Mouse (Mus musculus): ENCODE data around the gene Slc6a1. TPM values are rescaled to one million over a fixed set of nuclear protein-coding genes. Genes with fewer than 3 reads are reported as not detected.

The Slc6a1 gene
- polyA plus RNA-seq, 1 experiment from 2014 or later: 5.1 TPM

DNA sequence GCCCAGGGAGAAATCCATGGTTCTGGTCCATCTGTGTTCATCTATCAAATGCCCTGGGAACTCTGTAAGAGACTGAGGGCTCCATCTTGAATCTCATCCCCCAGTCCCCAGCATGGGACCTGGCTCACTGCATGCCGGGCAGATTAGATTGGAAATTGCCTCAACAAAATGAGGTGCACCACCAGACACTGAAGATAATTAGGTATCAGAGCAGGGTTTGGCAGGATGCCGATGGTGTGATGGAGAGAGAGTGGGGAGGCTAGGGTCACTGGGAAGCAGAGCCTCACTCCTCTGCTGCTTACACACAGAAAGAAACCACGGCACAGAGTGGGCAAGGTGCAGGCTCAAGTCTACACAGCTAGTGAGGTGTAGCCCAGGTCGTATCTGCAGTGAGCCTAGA is 12.7 kb downstream of the Slc6a1 start:
- DNase-seq (ENCODE audit: extremely low spot score, low spot score): no peak
- H3K9me3 ChIP-seq: no peaks in the 10 kb centered on the region
- 87% methylated on average over 4 of the region's 4 CpGs for WGBS
- no peak overlapping the region for H3K27ac ChIP-seq
- no peaks in the 10 kb centered on the region for H3K36me3 ChIP-seq (replicated peaks)
- peaks cover 7% of the 10 kb centered on the region; the same call in 1 of the 2 replicates for H3K27me3 ChIP-seq (ENCODE audit: poor library complexity, severe bottlenecking)
- no peak overlapping the region for H3K4me3 ChIP-seq
- H3K4me1 ChIP-seq: peaks cover 44% of the 10 kb centered on the region

DNA sequence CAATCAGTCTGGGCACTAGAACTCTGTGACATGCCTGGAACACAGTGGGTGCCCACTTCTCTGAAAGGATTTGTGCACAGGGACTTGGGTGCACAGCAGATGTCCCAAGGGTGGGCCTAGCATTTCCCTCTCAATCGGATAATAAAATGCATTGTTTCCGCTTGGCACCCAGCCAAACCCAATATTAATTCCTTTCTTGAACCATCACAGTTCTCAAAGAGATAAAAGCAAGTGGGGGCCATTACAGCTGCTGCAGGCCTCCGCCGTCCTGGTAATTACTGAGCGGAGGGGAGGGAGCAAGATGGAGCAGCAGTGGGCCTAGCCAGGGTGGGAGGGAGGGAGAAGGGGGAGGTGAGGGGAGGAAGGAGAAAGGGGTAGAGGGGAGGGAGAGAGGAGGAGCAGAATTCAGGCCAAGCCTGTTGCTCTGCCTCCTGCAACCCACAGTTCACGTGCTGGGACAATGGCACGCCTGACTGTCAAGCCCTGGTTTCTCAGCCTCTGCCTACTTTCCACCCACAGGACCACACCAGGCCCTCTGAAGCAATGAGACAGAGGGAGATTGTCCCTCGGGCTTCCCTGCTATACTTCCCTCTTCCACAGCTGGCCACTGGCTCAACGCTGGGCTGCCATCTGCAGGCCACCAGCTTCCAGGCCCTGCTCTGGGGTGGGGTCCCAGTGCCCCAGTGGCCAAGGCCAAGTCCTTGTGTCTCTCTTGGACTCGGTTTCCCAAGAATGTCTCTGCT is 15.0 kb downstream of the Slc6a1 start:
- WGBS: 52% methylated on average over 10 of the region's 10 CpGs
- no peak for DNase-seq (ENCODE audit: extremely low spot score, low spot score)
- H3K27me3 ChIP-seq (ENCODE audit: poor library complexity, severe bottlenecking): 0 out of 2 replicates have a peak, but pooled peaks cover 4% of the 10 kb centered on the region

DNA sequence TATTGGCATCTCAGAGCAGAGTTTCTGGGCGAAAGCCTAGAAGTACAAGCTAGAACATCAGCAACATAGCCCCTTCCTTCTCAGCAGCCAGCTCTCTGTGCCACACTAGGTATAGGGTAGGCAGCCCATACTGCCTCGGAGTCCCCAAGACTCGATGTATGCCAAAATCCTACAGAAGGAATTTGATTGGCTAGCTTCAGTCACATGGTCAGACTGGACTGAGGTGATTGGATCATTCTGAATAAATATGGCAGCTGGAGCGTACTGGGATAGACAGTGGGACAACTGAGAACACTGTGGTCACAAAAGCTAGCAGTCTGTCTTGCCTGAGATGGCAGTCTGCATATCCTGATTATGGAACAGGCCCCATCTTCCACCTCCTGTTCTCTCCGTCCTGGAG is 17.3 kb downstream of the Slc6a1 start:
- Histone ChIP-seq H3K27me3 (ENCODE audit: poor library complexity, severe bottlenecking) (0 out of 2 replicates have a peak, but pooled peaks cover 4% of the 10 kb centered on the region), H3K4me1 (peaks cover 24% of the 10 kb centered on the region), H3K36me3 (replicated peaks) (no peaks in the 10 kb centered on the region), H3K27ac (no peak overlapping the region), H3K4me3 (no peak overlapping the region), H3K9me3 (no peaks in the 10 kb centered on the region)
- WGBS: 81% methylated on average over 5 of the region's 5 CpGs
- no peak for DNase-seq (ENCODE audit: extremely low spot score, low spot score)

More for the DNA sequence above, 15.0 kb downstream of the Slc6a1 start:
- no peak overlapping the region for H3K4me3 ChIP-seq
- peaks cover 35% of the 10 kb centered on the region for H3K4me1 ChIP-seq
- H3K9me3 ChIP-seq: no peaks in the 10 kb centered on the region
- H3K36me3 ChIP-seq (replicated peaks): no peaks in the 10 kb centered on the region
- peak overlapping the region; percentile 71 for H3K27ac ChIP-seq

DNA sequence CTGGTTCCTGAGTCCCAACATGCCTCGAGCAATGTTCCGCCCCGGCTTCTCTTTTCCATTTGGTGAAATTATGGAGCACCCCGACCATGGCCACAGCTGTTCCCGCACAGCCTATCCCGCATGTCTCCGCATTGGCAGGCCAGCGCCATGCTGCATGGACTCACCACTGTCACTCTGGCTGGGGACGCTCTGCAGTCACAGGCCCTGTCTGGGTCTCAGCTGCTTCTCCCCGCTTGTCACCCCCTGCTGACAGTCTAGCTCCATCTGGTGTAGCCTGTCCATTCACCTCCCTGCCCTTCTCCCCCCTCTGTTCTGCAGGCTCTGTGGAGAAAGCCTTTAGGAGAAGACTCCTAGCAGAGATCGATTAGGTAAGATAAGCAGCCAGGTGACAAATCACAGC is 18.3 kb downstream of the Slc6a1 start:
- H3K4me1 ChIP-seq: peaks cover 24% of the 10 kb centered on the region
- no peaks in the 10 kb centered on the region for H3K9me3 ChIP-seq
- H3K36me3 ChIP-seq (replicated peaks): no peaks in the 10 kb centered on the region
- H3K4me3 ChIP-seq: no peak overlapping the region
- WGBS: 89% methylated on average over 11 of the region's 11 CpGs
- no peak overlapping the region for H3K27ac ChIP-seq
- 0 out of 2 replicates have a peak, but pooled peaks cover 4% of the 10 kb centered on the region for H3K27me3 ChIP-seq (ENCODE audit: poor library complexity, severe bottlenecking)
- DNase-seq (ENCODE audit: extremely low spot score, low spot score): no peak

DNA sequence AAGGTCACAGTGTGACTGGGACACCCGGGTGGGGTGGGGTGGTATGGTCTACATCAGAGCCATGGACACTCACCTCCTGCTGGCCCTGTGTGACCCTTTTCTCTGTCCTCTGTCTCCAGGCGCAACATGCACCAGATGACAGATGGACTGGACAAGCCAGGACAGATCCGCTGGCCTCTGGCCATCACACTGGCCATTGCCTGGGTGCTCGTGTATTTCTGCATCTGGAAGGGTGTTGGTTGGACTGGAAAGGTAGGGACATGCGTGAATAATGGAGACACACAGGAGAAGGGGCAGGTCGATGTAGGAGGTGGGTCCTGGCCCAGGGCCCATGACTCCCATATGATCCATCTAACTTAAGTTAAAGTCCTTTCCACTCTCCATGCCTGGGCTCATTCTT is 22.2 kb downstream of the Slc6a1 start:
- no peaks in the 10 kb centered on the region for H3K36me3 ChIP-seq (replicated peaks)
- WGBS: 86% methylated on average over 6 of the region's 6 CpGs

DNA sequence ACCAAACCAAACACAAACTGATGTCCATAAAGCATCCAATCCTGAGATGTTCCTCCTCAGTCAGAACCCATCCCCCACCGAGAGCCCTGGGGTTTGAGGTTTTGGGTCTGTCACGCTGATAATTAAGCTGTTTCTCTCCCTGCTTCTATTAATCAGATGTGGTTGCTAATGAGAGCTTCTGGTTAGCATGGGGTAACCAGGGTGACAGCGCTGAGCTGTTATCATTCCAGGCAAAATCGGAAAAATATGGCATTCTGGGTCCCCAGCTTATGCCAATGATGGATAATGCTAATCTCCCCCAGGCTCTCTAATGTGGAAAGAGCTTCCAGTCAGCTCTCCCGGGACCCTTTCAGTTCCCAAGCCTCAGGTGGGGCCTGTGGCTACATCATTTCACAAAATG is 38.1 kb downstream of the Slc6a1 start:
- Histone ChIP-seq H3K4me3 (no peak overlapping the region), H3K27ac (no peak overlapping the region), H3K9me3 (peaks cover 5% of the 10 kb centered on the region; the same call in 1 of the 2 replicates), H3K36me3 (replicated peaks) (no peaks in the 10 kb centered on the region), H3K27me3 (ENCODE audit: poor library complexity, severe bottlenecking) (no peaks in the 10 kb centered on the region), H3K4me1 (peaks cover 7% of the 10 kb centered on the region)
- no peak for DNase-seq (ENCODE audit: extremely low spot score, low spot score)
- 76% methylated on average over 5 of the region's 5 CpGs for WGBS

More for the DNA sequence above, 22.2 kb downstream of the Slc6a1 start:
- H3K27ac ChIP-seq: no peak overlapping the region
- no peak overlapping the region for H3K4me3 ChIP-seq
- H3K9me3 ChIP-seq: no peaks in the 10 kb centered on the region
- DNase-seq (ENCODE audit: extremely low spot score, low spot score): no peak
- H3K4me1 ChIP-seq: peaks cover 16% of the 10 kb centered on the region
- H3K27me3 ChIP-seq (ENCODE audit: poor library complexity, severe bottlenecking): peaks cover 25% of the 10 kb centered on the region

DNA sequence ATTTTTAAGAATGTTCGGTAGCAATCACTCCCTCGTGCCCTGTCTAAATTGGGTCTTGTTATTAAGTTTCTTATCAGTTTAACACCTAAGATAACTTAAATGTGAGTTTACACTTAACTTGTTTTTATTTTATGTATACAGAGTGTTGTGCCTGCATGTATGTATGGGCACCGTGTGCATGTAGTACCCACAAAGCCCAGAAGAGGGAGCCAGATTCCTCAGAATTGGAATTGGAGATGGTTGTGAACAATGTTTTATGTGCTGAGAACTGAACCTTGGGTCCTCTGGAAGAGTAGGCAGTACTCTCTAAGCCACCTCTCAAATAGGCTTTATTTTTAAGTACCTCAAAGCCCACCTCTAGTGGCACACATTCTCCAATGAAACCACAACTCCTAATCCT is 38.7 kb downstream of the Slc6a1 start:
- 93% methylated on average over 3 of the region's 3 CpGs for WGBS
- Histone ChIP-seq H3K27me3 (ENCODE audit: poor library complexity, severe bottlenecking) (no peaks in the 10 kb centered on the region), H3K4me3 (no peak overlapping the region), H3K9me3 (peaks cover 5% of the 10 kb centered on the region; the same call in 1 of the 2 replicates), H3K36me3 (replicated peaks) (no peaks in the 10 kb centered on the region), H3K27ac (no peak overlapping the region), H3K4me1 (peaks cover under 1% of the 10 kb centered on the region; the same call in 1 of the 2 replicates)
- no peak for DNase-seq (ENCODE audit: extremely low spot score, low spot score)

DNA sequence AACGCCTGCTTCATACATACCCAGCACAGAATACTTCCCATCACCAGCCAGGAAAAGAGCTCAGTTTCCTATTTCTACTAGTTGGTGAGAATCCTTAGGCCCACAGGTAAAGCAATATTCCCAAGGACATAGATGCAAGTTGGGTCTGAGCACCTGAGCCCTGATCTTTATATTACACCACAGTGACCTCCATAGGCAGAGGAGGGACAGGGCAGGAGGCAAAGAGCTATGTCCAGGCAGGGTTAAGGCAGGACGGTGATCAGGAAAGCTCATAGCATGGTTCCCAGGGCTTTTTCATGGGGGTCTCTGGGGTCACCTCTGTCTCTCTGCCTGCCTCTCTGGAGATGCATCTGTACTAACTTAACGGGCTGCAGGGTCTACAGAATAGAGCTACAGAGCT is 40.5 kb downstream of the Slc6a1 start:
- no peaks in the 10 kb centered on the region for H3K36me3 ChIP-seq (replicated peaks)
- no peak for DNase-seq (ENCODE audit: extremely low spot score, low spot score)
- H3K27me3 ChIP-seq (ENCODE audit: poor library complexity, severe bottlenecking): no peaks in the 10 kb centered on the region
- H3K9me3 ChIP-seq: peaks cover 5% of the 10 kb centered on the region; the same call in 1 of the 2 replicates
- WGBS: 80% methylated on average over 3 of the region's 3 CpGs
- H3K4me1 ChIP-seq: no peaks in the 10 kb centered on the region
- no peak overlapping the region for H3K4me3 ChIP-seq
- no peak overlapping the region for H3K27ac ChIP-seq

DNA sequence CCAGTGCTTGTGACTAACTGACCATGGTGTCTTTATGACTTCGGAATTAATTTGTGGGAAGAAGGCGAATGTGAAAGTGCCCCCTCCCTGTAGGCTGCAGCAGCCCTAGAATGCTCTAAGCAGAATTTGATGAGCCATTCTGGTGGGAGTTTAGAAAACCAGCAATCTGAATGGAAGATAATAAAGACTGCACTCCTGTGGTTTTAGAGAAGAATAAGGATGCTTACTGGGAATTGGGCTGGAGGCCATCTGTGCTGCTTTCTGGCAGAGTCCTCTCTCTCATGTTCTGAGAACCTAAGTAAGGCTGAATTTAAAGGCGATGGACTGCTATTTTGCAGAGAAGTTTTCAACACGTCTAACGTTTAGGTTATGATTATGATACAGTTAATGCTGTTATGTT is 42.4 kb downstream of the Slc6a1 start:
- no peak for DNase-seq (ENCODE audit: extremely low spot score, low spot score)
- no peak overlapping the region for H3K27ac ChIP-seq
- no peaks in the 10 kb centered on the region for H3K27me3 ChIP-seq (ENCODE audit: poor library complexity, severe bottlenecking)

DNA sequence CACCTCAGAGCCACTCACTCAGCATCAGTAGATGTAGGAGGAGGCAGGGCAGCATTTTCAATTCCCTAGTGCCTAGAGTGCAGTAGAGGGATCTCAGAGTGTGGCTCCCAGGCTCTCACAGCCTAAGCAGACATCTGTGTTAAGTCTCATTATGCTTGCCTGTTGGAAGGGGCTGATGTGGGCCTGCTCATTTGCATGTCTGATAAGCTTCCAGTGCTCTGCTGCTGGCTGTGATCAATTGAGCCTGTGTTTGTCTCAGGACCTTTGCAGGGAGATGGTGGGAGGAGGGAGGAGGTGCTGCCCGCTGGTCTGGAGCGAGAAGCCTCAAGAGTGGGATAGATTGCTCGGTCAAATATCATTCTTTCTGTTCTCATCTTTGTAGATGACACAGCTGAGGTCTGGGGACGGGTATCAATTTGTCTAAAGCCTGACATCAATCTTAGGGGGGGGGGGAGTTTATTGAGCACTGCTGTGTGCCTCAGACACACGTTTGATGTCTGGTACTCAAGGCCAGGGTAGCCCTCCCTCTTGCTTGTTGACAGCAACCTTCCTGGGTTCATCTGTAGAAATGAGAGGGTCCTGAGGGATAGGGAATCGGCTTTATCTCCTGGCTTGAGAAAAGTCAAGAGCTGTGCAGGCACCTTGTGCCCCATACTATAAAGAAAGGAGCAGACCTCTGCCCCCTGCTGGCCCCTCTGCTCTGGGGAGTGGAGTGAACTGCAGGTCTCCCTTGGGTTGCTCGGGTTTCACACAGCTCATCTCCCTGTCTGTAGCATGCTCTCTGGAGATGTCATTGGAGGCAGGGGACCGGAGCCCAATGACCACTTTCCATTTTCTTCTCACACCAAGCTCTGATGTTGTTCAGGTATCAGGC is 47.4 kb downstream of the Slc6a1 start:
- no peaks in the 10 kb centered on the region for H3K27me3 ChIP-seq (ENCODE audit: poor library complexity, severe bottlenecking)
- WGBS: 51% methylated on average over 8 of the region's 8 CpGs
- no peak overlapping the region for H3K4me3 ChIP-seq
- 0 out of 2 replicates have a peak overlapping the region, but pooled peaks have one; percentile 40 for H3K27ac ChIP-seq
- H3K4me1 ChIP-seq: peaks cover 10% of the 10 kb centered on the region
- no peaks in the 10 kb centered on the region for H3K9me3 ChIP-seq
- DNase-seq (ENCODE audit: extremely low spot score, low spot score): no peak
- H3K36me3 ChIP-seq (replicated peaks): no peaks in the 10 kb centered on the region

More for the DNA sequence above, 42.4 kb downstream of the Slc6a1 start:
- 95% methylated on average over 5 of the region's 5 CpGs for WGBS
- Histone ChIP-seq H3K4me1 (peaks cover 5% of the 10 kb centered on the region), H3K36me3 (replicated peaks) (no peaks in the 10 kb centered on the region), H3K4me3 (no peak overlapping the region), H3K9me3 (peaks cover 5% of the 10 kb centered on the region; the same call in 1 of the 2 replicates)

DNA sequence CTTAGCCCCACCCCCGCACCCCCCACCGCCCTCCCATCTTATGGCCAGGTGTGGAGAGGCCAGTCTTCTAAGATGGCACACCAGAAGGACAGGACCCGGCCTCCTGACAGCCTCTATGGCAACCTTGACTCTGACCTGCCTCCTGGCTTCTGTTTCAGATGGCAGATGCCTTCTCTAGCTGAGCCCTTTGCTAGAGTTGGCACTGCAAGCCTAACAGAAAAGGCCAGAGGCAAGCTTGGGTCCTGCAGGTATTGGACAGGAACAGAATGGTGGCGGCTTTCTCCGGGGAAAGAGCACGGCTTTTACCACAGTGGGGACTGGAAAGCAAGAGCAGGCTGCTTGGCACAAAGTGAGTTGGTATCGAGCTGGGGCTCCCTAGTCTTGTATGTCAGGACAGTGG is 49.5 kb downstream of the Slc6a1 start:
- no peaks in the 10 kb centered on the region for H3K36me3 ChIP-seq (replicated peaks)
- 94% methylated on average over 7 of the region's 7 CpGs for WGBS
- H3K27ac ChIP-seq: no peak overlapping the region
- H3K4me1 ChIP-seq: peaks cover 17% of the 10 kb centered on the region
- no peak for DNase-seq (ENCODE audit: extremely low spot score, low spot score)
- no peaks in the 10 kb centered on the region for H3K9me3 ChIP-seq
- no peaks in the 10 kb centered on the region for H3K27me3 ChIP-seq (ENCODE audit: poor library complexity, severe bottlenecking)
- no peak overlapping the region for H3K4me3 ChIP-seq

DNA sequence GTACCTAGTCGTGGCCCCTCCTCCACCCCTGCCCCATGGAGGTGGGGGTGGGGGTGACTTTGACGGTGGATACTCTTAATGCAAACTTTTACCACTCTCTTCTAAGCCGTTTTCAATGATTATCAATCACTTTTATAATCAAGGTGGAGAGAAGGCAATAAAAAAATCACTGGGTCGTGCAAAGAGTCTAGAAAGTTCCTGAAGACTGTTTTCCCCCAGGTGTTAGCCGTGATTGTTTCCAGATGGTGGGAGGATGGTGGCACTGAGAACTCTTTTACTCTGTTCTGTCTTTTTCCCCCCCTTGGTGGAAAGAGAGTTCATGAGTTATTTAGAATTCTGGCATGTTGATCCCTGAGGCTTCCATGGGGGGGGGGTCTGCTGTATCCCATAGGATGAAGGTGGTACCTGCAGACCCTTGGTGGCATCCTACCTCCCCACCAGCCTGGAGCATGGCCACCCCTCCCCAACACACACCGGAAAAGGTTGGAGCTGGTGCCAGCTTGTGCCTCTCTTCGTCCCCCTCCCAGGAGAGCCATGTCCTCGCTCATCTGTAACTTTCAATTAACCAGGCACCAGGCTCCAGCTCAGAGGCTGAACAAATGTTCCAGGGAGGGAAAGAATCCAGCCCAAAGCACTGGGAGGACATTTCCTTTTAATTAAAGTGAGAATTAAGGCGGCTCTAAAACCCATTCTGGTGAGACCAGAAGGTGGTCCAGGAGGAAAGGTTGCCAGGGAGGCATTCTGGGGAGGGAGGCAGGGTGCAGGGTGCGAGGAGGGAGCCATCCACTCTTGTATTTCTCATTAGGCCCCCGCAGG is 53.9 kb downstream of the Slc6a1 start:
- WGBS: 70% methylated on average over 11 of the region's 11 CpGs
- Histone ChIP-seq H3K4me3 (no peak overlapping the region), H3K27ac (no peak overlapping the region), H3K4me1 (peaks cover 10% of the 10 kb centered on the region), H3K9me3 (no peaks in the 10 kb centered on the region), H3K36me3 (replicated peaks) (no peaks in the 10 kb centered on the region), H3K27me3 (ENCODE audit: poor library complexity, severe bottlenecking) (0 out of 2 replicates have a peak, but pooled peaks cover 6% of the 10 kb centered on the region)
- DNase-seq (ENCODE audit: extremely low spot score, low spot score): no peak

All from forebrain, embryonic 10.5 days (tissue).